Mouse (Mus musculus) kidney, adult 2 months (tissue): ENCODE data around the gene Sar1b.

ENCODE experiments used
- CTCF ChIP-seq: fragments of 200-500 bp; conservative IDR thresholded peaks from 2 replicates; pipeline ENCODE4 v1.5.1; 2011; ENCODE audit warnings: low read depth, mild to moderate bottlenecking, control low read depth, low read length, moderate library complexity, mixed read lengths; ENCODE audit not compliant: insufficient read depth, insufficient read length
- POLR2A ChIP-seq: fragments of 200-500 bp; IDR thresholded peaks from one replicate; pipeline ENCODE4 v1.6.1; 2011; ENCODE audit warnings: low read depth, low read length, control low read depth

DNA sequence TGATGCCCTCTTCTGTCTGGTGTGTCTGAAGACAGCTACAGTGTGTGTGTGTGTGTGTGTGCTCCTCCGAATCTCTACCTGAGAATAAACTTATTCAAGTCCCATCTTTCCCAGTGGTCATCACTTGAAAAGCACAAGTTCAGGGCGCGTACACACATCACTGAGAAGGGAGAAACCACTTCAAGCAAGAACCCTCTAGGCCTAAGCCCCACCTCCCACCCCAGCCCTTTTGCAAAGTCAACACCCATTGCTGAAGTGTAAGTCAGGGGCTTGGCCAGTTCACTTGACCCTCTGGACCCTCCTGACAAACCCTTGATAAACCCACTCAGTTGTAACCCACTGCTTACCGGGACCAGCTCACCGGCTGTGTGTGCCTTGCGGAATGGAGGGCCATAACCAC is 73.0 kb downstream of the Sar1b start:
- no peak for TF ChIP-seq POLR2A
- no peak for TF ChIP-seq CTCF
